Mouse (Mus musculus): ENCODE data around the gene Nxpe4. TPM values are rescaled to one million over a fixed set of nuclear protein-coding genes. Genes with fewer than 3 reads are reported as not detected.
"Not testable (repeated sequence)": the region's sequence is repeated elsewhere in the genome, so short reads cannot be mapped to it uniquely, and the experiment has no call there.

Nxpe4 gene
- polyA plus RNA-seq, 1 experiment from 2014 or later: 7.8 TPM

DNA sequence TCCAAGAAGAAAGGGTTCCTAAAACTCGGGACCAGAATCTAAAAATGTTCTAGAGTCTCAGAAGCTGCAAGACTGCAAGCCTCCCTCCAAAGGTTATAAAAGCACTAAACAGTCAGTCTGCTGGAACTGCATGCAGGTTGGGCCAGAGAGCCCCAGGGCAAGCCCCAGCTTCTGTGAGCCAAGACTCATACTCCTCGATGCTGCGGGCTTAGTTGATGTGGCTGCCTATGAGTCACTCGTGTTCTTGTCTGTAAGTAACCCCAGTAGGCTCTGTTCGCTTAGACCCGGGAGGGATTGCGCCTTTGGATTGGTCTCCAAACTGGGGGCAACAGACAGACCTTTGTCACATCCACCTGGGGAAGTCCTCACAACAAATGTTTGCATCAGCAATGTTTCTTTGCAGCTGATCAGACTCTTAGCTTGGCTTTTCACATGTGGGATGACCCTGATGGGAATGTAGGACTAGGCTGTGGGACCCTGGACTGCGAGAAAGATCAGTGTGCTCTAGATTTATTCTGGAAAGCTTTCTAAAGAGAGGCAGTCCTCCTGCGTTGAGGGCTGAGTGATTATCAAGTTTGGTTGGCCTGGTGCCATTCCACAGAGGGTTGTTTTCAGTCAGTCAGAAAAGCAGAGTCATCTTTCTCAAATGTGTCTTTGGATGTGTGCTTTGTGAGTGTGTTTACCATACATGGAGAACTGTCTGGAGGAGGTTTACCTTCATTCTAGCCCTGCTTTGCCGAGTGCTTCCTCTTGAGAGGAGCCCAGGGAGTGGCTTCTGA, 245.9 kb downstream of the Nxpe4 start:
- no peak overlapping the region for H3K4me2 ChIP-seq (replicated peaks; ENCODE audit: low read depth, low read length)
- no peak for ATAC-seq (ENCODE audit: low FRiP score, low TSS enrichment)
- no peaks in the 10 kb centered on the region for H3K9me3 ChIP-seq (ENCODE audit: control insufficient read depth, low read length)
- 80% methylated on average over 10 of the region's 10 CpGs for WGBS
- H3K9ac ChIP-seq (ENCODE audit: low read depth, low read length): no peak overlapping the region
- no peak overlapping the region for H3K27ac ChIP-seq (ENCODE audit: low read depth, low read length)
- H3K36me3 ChIP-seq (ENCODE audit: control insufficient read depth, insufficient read depth, low read length): no peaks in the 10 kb centered on the region
- no peak overlapping the region for H3K4me3 ChIP-seq (ENCODE audit: low read length)
- no peaks in the 10 kb centered on the region for H3K27me3 ChIP-seq (ENCODE audit: control insufficient read depth, insufficient read depth, low read length)
- no peaks in the 10 kb centered on the region for H3K4me1 ChIP-seq (ENCODE audit: control insufficient read depth, insufficient read depth, low read length)

DNA sequence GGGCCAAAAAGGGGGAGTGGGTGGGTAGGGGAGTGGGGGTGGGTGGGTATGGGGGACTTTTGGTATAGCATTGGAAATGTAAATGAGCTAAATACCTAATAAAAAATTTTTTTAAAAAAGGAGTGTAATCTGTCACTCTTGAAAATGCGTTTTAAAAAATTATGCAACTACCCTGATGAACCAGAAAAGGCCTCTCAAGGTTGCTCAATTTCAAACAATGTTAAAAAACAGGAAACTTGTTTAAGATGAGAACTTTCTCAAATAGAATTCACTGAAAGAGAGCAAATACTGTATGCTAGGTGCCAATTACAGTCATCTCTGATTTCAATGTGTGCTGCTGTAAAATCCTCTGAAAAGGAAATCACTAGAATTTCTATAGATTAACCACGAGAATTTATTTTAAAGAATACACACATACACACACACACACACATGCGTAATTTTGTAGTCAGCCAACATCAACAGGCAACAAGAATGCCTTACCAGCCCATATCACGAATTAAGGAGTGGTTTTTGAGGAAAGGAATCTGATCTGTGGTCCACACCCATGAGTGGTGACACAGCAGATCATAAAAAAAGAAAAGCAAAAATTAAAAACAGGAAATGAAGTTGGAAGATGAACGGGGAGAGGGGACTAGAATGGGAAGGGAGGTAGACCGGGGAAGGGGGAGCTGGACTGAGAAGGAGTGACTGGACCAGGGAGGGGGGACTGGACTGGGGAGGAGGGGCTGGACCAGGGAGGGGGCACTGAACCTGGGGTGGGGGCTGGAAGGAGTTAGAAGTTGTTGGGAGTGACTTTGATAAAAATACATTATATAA, 248.6 kb downstream of the Nxpe4 start:
- no peak overlapping the region for H3K4me2 ChIP-seq (replicated peaks; ENCODE audit: low read depth, low read length)
- no peaks in the 10 kb centered on the region for H3K27me3 ChIP-seq (ENCODE audit: control insufficient read depth, insufficient read depth, low read length)
- no peak overlapping the region for H3K4me3 ChIP-seq (ENCODE audit: low read length)
- H3K9ac ChIP-seq (ENCODE audit: low read depth, low read length): no peak overlapping the region
- 76% methylated on average over 6 of the region's 6 CpGs for WGBS
- ATAC-seq (ENCODE audit: low FRiP score, low TSS enrichment): no peak
- no peaks in the 10 kb centered on the region for H3K36me3 ChIP-seq (ENCODE audit: control insufficient read depth, insufficient read depth, low read length)
- no peaks in the 10 kb centered on the region for H3K4me1 ChIP-seq (ENCODE audit: control insufficient read depth, insufficient read depth, low read length)
- H3K9me3 ChIP-seq (ENCODE audit: control insufficient read depth, low read length): no peaks in the 10 kb centered on the region
- no peak overlapping the region for H3K27ac ChIP-seq (ENCODE audit: low read depth, low read length)

DNA sequence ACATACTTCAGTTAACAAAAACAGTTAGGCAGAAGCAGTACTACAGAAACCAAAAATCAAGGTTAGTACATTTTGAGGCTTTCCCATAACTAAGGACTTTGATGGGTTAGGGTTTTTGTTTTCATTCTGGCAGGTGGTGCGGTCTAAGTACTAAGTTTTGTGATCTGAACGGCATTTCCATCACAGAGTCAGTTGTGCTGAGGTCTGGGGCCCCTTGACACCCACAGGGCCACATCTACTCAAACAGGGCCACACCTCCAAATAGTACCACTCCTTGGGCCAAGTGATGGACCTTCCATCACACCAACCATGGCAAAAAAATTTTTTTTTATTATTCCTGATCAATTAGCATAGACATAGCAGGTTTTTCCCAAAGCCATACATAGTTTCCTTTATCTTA, 251.8 kb downstream of the Nxpe4 start:
- H3K9ac ChIP-seq (ENCODE audit: low read depth, low read length): no peak overlapping the region
- H3K4me1 ChIP-seq (ENCODE audit: control insufficient read depth, insufficient read depth, low read length): no peaks in the 10 kb centered on the region
- no peaks in the 10 kb centered on the region for H3K9me3 ChIP-seq (ENCODE audit: control insufficient read depth, low read length)
- ATAC-seq (ENCODE audit: low FRiP score, low TSS enrichment): no peak
- no peaks in the 10 kb centered on the region for H3K27me3 ChIP-seq (ENCODE audit: control insufficient read depth, insufficient read depth, low read length)
- WGBS: 89% methylated on average over 2 of the region's 2 CpGs
- no peak overlapping the region for H3K27ac ChIP-seq (ENCODE audit: low read depth, low read length)
- no peaks in the 10 kb centered on the region for H3K36me3 ChIP-seq (ENCODE audit: control insufficient read depth, insufficient read depth, low read length)
- H3K4me3 ChIP-seq (ENCODE audit: low read length): no peak overlapping the region
- H3K4me2 ChIP-seq (replicated peaks; ENCODE audit: low read depth, low read length): no peak overlapping the region

DNA sequence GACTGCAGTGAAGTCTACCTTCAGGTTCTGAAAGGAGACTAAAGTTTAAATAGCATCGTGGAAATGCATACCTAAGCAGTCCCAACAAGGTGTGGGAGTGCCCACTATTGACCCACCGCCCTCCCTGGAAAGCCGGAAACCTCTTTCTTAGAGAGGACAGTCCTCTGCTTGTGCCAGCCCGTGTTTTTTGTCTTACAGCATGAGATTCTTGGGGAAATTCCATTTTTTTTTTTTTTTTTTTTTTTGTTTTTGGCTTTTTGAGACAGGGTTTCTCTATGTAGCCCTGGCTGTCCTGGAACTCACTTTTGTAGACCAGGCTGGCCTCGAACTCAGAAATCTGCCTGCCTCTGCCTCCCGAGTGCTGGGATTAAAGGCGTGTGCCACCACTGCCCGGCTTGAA, 255.5 kb downstream of the Nxpe4 start:
- H3K27ac ChIP-seq (ENCODE audit: low read depth, low read length); H3K36me3 ChIP-seq (ENCODE audit: control insufficient read depth, insufficient read depth, low read length); H3K4me2 ChIP-seq (replicated peaks; ENCODE audit: low read depth, low read length); H3K9me3 ChIP-seq (ENCODE audit: control insufficient read depth, low read length); ATAC-seq (ENCODE audit: low FRiP score, low TSS enrichment); H3K9ac ChIP-seq (ENCODE audit: low read depth, low read length); H3K27me3 ChIP-seq (ENCODE audit: control insufficient read depth, insufficient read depth, low read length); H3K4me3 ChIP-seq (ENCODE audit: low read length); H3K4me1 ChIP-seq (ENCODE audit: control insufficient read depth, insufficient read depth, low read length): not testable (repeated sequence)
- WGBS: 91% methylated on average over 8 of the region's 8 CpGs

DNA sequence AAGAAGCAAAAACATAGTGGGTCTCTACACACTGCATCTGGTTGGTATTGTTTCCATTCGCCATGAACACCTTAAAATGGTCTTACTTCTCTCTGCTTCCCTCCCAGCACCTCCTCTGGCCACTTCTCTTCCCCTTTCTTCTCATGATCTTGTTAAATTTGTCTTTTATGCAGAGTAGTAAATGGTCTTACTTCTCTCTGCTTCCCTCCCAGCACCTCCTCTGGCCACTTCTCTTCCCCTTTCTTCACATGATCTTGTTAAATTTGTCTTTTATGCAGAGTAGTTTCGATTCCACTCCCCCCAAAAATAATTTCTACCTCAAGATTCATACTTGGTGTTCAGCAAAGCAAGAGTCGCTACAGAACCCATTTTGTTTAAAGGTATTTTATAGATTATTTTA, 256.2 kb downstream of the Nxpe4 start:
- 82% methylated on average over 3 of the region's 3 CpGs for WGBS
- Histone ChIP-seq H3K4me3 (ENCODE audit: low read length) (no peak overlapping the region), H3K36me3 (ENCODE audit: control insufficient read depth, insufficient read depth, low read length) (no peaks in the 10 kb centered on the region), H3K9me3 (ENCODE audit: control insufficient read depth, low read length) (no peaks in the 10 kb centered on the region), H3K9ac (ENCODE audit: low read depth, low read length) (no peak overlapping the region), H3K4me2 (replicated peaks; ENCODE audit: low read depth, low read length) (no peak overlapping the region), H3K4me1 (ENCODE audit: control insufficient read depth, insufficient read depth, low read length) (no peaks in the 10 kb centered on the region), H3K27me3 (ENCODE audit: control insufficient read depth, insufficient read depth, low read length) (no peaks in the 10 kb centered on the region), H3K27ac (ENCODE audit: low read depth, low read length) (no peak overlapping the region)
- ATAC-seq (ENCODE audit: low FRiP score, low TSS enrichment): no peak

DNA sequence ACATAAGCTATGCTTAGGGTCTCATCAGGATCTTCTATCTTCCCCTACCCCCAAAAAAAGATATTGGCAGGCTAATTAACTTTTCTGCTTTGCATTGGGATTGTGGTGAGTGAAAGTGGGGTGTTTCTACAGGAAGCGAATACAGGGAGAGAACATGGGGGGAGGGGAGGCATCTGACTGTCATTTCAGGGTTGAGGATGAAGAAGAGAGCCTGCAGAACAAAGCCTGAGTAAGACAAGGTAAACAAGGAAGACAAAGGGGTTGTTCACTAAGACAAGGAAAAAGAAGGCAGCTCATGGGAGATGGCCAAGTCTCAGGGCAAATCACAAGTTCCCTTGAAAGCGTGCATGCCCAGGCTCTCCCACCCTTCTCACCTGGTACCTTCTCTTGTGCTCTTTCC, 256.6 kb downstream of the Nxpe4 start:
- Histone ChIP-seq H3K9me3 (ENCODE audit: control insufficient read depth, low read length) (no peaks in the 10 kb centered on the region), H3K4me1 (ENCODE audit: control insufficient read depth, insufficient read depth, low read length) (no peaks in the 10 kb centered on the region), H3K36me3 (ENCODE audit: control insufficient read depth, insufficient read depth, low read length) (no peaks in the 10 kb centered on the region), H3K27me3 (ENCODE audit: control insufficient read depth, insufficient read depth, low read length) (no peaks in the 10 kb centered on the region), H3K4me3 (ENCODE audit: low read length) (no peak overlapping the region), H3K9ac (ENCODE audit: low read depth, low read length) (no peak overlapping the region), H3K27ac (ENCODE audit: low read depth, low read length) (no peak overlapping the region), H3K4me2 (replicated peaks; ENCODE audit: low read depth, low read length) (no peak overlapping the region)
- WGBS: 86% methylated on average over 2 of the region's 2 CpGs
- no peak for ATAC-seq (ENCODE audit: low FRiP score, low TSS enrichment)

DNA sequence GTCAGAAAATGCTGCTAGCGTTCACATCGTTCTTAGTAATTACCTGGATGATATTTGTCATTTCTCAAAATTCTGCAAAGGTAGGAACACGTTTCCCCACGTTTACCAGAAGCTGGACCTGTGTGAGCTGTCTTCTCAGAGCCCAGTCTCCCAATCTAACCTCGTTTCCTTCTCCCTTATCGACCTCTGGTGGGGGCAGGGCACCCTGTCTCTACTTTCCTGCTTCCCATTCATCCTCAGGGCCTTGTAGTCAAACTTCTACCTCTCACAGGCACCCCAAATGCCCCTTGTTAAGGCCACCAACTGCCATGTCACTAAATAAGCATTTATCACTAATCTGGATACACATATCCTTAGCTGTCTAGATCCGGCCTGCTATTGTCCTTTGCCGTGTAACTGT, 257.0 kb downstream of the Nxpe4 start:
- no peaks in the 10 kb centered on the region for H3K27me3 ChIP-seq (ENCODE audit: control insufficient read depth, insufficient read depth, low read length)
- H3K36me3 ChIP-seq (ENCODE audit: control insufficient read depth, insufficient read depth, low read length): no peaks in the 10 kb centered on the region
- no peak overlapping the region for H3K4me3 ChIP-seq (ENCODE audit: low read length)
- no peaks in the 10 kb centered on the region for H3K9me3 ChIP-seq (ENCODE audit: control insufficient read depth, low read length)
- WGBS: 79% methylated on average over 8 of the region's 8 CpGs
- no peak overlapping the region for H3K4me2 ChIP-seq (replicated peaks; ENCODE audit: low read depth, low read length)
- H3K27ac ChIP-seq (ENCODE audit: low read depth, low read length): no peak overlapping the region
- no peak overlapping the region for H3K9ac ChIP-seq (ENCODE audit: low read depth, low read length)
- no peaks in the 10 kb centered on the region for H3K4me1 ChIP-seq (ENCODE audit: control insufficient read depth, insufficient read depth, low read length)
- no peak for ATAC-seq (ENCODE audit: low FRiP score, low TSS enrichment)

DNA sequence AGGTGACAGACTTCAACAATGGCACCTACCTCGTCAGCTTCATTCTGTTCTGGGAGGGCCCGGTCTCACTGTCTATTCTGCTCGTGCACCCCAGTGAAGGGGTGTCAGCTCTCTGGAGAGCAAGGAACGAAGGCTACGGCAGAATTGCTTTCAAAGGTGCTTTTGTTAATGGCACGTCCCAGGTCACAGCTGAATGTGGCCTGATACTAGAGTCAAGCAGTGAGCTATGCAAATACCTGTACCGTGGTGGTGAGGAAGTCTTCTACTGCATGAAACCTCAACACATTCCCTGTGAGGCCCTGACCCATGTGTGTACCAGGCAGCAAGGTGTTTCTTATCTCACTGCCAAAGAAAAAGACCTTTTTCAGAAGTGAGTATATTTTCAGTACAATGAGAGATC, 258.6 kb downstream of the Nxpe4 start:
- no peak overlapping the region for H3K4me2 ChIP-seq (replicated peaks; ENCODE audit: low read depth, low read length)
- H3K9me3 ChIP-seq (ENCODE audit: control insufficient read depth, low read length): no peaks in the 10 kb centered on the region
- H3K27me3 ChIP-seq (ENCODE audit: control insufficient read depth, insufficient read depth, low read length): no peaks in the 10 kb centered on the region
- WGBS: 86% methylated on average over 7 of the region's 7 CpGs
- no peak overlapping the region for H3K9ac ChIP-seq (ENCODE audit: low read depth, low read length)
- no peak for ATAC-seq (ENCODE audit: low FRiP score, low TSS enrichment)
- no peak overlapping the region for H3K4me3 ChIP-seq (ENCODE audit: low read length)
- no peaks in the 10 kb centered on the region for H3K36me3 ChIP-seq (ENCODE audit: control insufficient read depth, insufficient read depth, low read length)
- H3K4me1 ChIP-seq (ENCODE audit: control insufficient read depth, insufficient read depth, low read length): no peaks in the 10 kb centered on the region
- H3K27ac ChIP-seq (ENCODE audit: low read depth, low read length): no peak overlapping the region

DNA sequence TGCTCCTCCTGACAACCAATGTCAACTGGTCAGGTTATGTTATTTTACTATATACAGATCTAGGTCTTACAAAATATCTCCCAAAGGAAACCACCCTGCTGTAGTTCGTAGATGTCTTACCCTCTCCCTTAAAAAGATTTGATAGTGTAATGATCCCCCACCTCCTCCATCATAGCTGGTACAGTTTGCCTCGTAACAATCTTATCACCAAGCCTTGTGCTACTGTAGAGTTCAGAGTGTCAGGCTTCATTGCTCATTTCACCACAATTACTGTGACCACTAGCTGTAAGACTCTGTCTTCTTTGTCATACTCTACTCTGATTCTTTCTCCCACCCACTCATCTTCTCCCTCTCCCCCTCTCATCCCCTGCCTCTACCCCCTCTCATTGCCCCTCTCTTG, 259.2 kb downstream of the Nxpe4 start:
- no peak overlapping the region for H3K4me3 ChIP-seq (ENCODE audit: low read length)
- no peaks in the 10 kb centered on the region for H3K27me3 ChIP-seq (ENCODE audit: control insufficient read depth, insufficient read depth, low read length)
- H3K9ac ChIP-seq (ENCODE audit: low read depth, low read length): no peak overlapping the region
- H3K4me2 ChIP-seq (replicated peaks; ENCODE audit: low read depth, low read length): no peak overlapping the region
- no peak overlapping the region for H3K27ac ChIP-seq (ENCODE audit: low read depth, low read length)
- WGBS: 60% methylated on average over 2 of the region's 2 CpGs
- no peaks in the 10 kb centered on the region for H3K4me1 ChIP-seq (ENCODE audit: control insufficient read depth, insufficient read depth, low read length)
- no peaks in the 10 kb centered on the region for H3K9me3 ChIP-seq (ENCODE audit: control insufficient read depth, low read length)
- ATAC-seq (ENCODE audit: low FRiP score, low TSS enrichment): no peak
- H3K36me3 ChIP-seq (ENCODE audit: control insufficient read depth, insufficient read depth, low read length): no peaks in the 10 kb centered on the region
